Mouse (Mus musculus) lung, postnatal 10 days (tissue): ENCODE measurements around the gene Cpn2.

Experiments
- DNase-seq: peaks from one replicate; pipeline ENCODE4 v3.0.0; 2021

The Cpn2 gene

DNA sequence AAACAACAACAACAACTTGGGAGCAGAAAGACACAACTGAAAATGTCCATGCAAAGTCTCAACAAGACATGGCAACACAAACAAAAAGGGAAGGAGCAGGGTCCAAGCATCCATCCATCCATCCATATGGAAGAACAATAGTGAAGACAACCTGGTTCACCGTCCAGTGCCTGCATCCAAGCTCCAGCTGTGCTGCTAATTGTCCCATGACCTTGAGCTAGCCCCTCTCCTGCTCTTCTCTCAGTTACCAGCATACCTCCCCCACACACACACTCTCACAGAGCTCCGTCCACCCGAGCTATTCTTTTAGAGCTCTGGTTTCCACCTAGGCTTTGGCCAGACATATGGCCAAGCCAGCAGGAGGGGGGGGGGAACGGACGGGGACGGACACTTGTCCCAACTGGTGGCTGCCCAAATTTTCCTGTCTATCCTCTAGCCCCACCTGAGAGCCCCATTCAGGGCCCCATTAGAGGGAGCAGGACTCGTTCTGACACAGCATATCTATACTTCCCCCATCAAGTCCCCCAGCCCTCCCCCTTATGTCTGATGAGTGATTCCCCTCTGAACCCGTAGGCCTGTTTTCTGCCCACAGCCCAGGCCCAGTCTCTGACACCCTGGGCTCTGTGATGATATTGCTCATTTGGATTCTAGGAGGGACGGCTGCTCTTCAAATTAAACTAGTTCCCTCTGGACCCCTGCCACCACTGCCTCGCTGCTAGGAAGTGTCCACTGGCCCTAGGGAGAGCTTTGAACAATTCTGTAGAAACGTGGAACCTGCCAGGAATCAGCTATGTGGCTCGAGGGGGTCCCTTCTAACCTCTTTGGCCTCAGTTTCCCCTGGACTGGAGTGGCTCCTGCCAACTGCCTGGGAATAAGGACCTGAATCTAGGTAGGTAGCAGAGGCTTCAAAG is 32.4 kb downstream of the Cpn2 start:
- DNase-seq: peak; percentile 50

DNA sequence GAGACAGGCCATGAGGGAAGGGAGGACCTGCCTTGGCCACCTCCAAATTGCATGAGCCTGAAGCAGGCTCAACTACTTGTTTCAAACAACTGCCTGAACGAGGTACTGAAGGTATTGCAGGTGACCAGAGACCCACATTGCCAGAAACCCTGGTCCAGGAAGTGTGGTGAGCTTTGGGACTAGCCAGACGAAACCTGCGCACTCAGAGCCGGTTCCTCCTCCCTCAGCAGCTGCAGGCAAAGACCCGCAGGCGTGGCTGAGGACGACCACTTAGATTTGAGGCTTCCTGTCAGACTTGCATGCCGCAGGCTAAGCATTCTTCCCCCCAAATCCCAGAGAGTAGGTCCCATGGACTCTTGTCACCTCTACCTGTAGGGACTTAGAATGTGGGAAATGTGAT is 33.2 kb downstream of the Cpn2 start:
- no peak for DNase-seq

DNA sequence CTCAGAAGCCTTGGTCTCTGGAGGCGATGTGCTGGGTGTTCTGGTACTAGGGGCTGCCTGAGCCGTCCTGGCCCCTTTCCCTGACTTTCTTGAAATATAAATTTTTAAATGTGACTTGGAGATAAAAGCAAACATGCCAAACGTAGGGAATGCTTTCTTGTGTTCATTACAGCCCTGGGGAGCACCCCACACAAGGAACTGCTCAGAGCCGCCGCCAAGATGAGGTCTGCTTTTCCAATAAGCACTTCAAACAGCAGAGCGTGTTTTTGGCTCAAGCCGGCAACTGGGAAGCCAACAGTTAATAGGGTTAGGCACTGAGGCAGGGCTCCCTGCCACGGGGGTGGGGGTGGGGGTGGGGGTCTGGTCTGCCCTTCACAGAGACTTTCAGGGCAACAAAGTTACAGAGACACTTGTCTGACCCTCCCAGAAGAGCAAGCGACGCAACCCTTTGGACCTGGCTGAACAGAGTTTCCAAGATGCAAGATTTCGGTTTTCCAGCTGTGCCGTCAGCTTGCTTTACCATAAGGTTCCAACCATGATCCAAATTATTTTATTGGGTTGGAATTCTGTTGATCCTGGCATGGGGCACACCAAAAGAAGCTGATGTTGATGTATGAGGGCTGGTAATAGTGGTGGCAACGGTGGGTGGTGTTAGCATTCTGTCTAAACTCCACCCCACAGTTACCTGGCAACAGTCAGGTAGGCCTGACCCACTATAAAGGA is 35.3 kb downstream of the Cpn2 start:
- peak; percentile 30 for DNase-seq

DNA sequence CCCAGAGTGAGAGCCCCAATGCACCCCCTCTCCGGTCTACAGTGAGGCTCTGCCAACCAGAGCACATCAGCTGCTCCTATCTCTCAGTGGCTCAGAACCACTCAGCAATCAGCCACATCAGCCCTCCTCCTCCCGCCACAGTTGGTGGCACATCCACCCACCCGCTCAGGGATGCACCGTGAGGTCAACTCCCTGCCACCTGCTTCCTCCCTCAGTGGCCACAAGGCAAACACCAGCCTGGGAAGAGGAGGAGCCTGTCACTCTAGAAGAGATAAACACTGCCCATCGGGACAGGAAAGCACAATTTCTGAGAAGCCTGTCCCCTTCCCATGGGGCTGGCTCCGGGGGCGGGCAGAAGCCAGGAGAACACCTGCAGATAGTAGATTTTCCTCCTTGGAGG is 39.9 kb downstream of the Cpn2 start:
- peak; percentile 24 for DNase-seq

DNA sequence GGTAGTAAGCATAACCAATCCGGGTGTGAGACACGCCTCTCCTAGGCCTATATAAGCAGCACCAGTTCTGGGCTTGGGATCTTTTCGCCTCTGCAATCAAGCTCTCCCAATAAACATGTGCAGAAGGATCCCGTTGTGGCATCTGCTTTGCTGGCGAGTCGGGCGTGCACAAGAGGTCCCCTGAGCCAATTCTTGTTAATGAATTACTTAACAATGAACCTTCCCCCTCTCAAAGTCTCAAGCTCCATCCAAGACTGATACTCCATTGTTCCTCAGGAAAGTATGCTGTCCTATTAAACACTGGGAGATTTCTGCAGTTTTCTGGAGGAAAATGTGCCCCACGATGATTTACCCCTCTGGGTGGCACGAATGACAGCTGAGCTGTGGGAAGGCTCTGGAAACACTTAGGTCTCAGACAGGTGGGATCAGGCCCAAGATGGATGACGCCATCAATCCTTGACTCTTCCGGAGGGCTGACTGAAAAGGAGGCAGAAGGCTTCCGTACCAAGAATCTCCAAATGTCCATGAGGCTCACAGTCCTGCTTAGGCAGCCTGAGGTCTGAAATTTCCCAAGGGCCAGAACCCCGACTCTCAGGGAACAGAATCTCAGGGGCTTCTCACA is 46.0 kb downstream of the Cpn2 start:
- DNase-seq: no peak

DNA sequence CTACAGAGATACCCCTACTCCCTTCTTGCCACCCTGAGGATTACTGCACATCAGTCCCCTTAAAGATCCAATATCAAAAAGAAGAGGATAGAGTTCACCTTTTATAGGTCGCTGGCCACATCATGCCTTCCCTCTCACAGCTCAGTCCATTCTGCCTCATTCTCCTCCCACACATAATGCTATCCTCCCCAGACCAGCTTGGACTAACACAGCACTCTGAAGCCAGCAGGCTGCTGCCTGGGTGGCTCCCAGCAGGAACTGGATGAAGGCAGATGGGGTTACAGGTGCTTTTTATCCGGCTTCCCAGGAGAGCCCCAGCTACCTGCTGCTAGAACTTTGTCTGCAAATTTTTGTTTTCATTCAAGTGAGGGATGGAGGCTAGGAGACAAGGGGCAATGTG is 51.5 kb downstream of the Cpn2 start:
- no peak for DNase-seq

DNA sequence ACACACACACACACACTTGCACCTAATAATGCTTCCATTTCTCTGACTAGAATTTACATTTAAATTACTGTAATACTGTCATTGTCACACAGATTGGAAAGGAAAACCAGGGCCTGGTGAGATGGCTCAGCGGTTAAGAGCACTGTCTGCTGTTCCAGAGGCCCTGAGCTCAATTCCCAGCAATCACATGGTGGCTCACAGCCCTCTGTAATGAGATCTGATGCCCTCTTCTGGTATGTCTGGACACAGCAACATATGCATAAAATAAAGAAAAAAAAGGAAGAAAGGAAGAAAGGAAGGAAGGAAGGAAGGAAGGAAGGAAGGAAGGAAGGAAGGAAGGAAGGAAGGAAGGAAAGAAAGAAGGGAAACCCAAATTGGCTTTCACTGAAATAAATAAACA is 53.7 kb downstream of the Cpn2 start:
- DNase-seq: no peak

DNA sequence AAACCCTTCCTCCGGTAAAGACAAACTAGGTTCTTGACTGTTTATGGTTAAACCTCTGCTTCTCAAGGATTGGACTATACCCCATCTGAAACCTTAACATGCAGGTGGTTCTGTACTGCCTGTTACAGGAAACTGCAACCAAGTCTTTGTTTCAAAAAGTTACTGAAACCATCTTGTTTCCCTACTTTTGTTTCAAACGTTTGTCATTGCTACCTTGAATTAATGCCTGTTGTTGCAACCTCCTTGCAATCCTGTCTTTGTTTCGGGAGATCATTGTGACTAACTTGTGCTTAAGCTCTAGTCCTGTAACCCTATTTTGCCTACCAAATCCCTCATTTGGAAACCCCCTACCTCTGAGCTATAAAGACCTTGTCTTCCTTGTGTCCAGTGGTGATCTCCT is 55.3 kb downstream of the Cpn2 start:
- no peak for DNase-seq

DNA sequence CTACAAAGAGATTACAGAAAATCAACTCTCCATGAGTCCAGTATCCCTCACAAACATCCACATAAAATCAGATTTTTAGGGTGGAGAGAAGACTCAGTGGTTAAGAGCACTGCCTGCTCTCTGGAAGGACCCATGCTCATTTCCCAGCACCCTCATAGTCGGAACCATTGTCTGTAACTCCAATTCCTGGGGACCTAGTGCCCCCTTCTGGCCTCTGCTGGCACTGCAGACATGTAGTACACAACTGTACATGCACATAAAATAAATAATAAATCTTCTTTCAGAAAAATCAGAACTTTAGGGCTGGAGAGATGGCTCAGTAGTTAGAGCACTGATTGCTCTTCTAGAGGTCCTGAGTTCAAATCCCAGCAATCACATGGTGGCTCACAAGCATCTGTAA is 58.0 kb downstream of the Cpn2 start:
- DNase-seq: no peak

DNA sequence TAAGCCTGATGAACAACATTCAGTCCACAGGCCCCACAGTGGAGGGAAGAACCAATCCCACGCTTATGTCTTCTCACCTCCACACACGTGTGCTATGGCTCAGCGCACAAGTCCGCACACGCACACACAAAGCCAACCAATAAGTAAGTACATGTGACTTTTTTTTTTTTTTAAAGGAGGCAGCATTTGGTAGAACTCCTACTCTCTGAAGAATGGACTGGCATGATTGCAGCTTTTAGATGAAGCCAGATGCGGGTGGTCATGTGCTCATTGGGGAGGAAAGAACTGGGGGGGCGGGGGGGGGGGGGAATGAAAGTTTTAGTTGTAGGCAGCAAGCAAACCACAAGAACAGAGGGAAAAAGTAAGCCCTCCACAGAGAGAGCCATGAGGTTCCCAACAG is 59.3 kb downstream of the Cpn2 start:
- DNase-seq: no peak

DNA sequence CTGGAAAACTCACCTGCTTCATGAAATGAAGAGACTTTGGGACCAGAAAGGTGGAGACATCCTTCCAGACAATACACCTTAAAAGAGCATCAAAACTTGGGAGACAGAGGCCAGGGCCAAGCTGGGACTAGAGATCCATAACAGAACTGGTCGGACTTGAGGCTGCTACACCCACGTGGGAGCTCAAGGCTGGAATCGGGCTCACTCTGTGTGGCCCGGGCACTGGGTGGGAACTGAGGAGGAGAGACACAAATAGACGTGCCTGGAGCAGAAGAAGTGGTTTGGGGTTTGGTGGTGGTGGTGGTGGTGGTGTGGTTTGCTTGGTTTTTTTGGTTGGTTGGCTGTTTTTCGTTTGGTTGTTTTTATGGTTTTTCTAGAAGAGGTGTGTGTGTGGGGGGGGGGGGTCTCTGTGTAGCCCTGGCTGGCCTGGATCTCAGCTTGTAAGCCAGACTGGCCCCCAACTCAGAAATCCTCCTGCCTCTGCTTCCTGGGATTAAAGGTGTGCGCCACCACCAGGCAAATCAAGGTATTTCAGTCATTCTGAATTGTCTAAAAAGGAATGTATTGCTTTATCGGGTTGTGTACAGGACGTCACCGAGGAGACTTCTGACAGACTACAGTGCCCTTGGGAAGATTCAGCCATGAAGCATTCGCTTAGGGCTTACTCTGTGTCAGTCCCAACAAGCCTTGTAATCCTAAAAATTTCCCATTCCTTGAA is 60.0 kb downstream of the Cpn2 start:
- DNase-seq: no peak
